Mouse (Mus musculus): ENCODE results near the gene Isca2. TPM values are rescaled to one million over a fixed set of nuclear protein-coding genes. Genes with fewer than 3 reads are reported as not detected.

Isca2 gene
- total and polyA plus RNA-seq, 3 experiments, result 52.3 to 198 (median 80.7) TPM

DNA sequence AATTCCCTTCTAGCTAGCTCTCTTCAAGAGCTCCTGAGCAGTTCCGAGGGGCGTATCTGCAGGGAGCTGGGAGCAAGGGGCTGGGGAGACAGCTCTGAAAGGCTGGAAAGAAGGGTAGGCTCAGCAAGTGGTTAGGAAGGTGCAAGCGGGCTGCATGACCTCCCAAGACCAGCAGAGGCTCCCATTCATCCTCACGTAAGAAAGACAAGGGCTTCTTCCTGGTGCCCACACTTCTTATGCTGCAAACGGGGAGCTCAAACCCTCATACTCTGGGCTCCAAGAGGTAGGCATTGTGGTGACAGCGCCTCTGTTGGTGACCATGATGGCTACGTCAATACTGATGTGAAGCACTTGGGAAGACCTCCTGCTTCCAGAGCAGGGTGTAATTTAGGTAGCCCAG is 40.7 kb downstream of the Isca2 start:
- Histone ChIP-seq H3K36me3 (replicated peaks) (no peaks in the 10 kb centered on the region), H3K4me1 (ENCODE audit: insufficient read depth, low read depth, low read length) (no peaks in the 10 kb centered on the region), H3K4me3 (ENCODE audit: low read depth, low read length) (no peak overlapping the region), H3K27me3 (ENCODE audit: insufficient read depth, low read length) (peaks cover 44% of the 10 kb centered on the region), H3K9me3 (replicated peaks) (0 out of 2 replicates have a peak, but pooled peaks cover 2% of the 10 kb centered on the region)
- DNase-seq (ENCODE audit: low spot score), result no peak
- no peak for ATAC-seq (ENCODE audit: extremely low read depth, insufficient number of reproducible peaks, low FRiP score, poor library complexity, severe bottlenecking)
- TF ChIP-seq TAL1 (conservative IDR thresholded peaks at IDR 0.05; ENCODE audit: low read depth, low read length) (no peak), GATA2 (IDR thresholded peaks at IDR 0.05; ENCODE audit: borderline replicate concordance, low read depth, low read length) (no peak)

GRCm38 (mm10) chr12:84814663-84815325 is 41.7 kb downstream of the Isca2 start:
- Histone ChIP-seq H3K9me3 (replicated peaks) (0 out of 2 replicates have a peak, but pooled peaks cover 2% of the 10 kb centered on the region), H3K36me3 (replicated peaks) (no peaks in the 10 kb centered on the region), H3K27me3 (ENCODE audit: insufficient read depth, low read length) (peaks cover 36% of the 10 kb centered on the region), H3K4me1 (ENCODE audit: insufficient read depth, low read depth, low read length) (no peaks in the 10 kb centered on the region), H3K4me3 (ENCODE audit: low read depth, low read length) (no peak overlapping the region)
- ATAC-seq (ENCODE audit: extremely low read depth, insufficient number of reproducible peaks, low FRiP score, poor library complexity, severe bottlenecking), result no peak
- TF ChIP-seq GATA1 (IDR thresholded peaks at IDR 0.05; ENCODE audit: borderline replicate concordance, low read length), result no peak
- TF ChIP-seq TAL1 (conservative IDR thresholded peaks at IDR 0.05; ENCODE audit: low read depth, low read length), result no peak
- TF ChIP-seq GATA2 (IDR thresholded peaks at IDR 0.05; ENCODE audit: borderline replicate concordance, low read depth, low read length), result no peak
- TF ChIP-seq CTCF (IDR thresholded peaks at IDR 0.05; ENCODE audit: low read depth, low read length), result no peak
- no peak for TF ChIP-seq POLR2AphosphoS5 (IDR thresholded peaks at IDR 0.05; ENCODE audit: insufficient replicate concordance, low read depth, low read length)
- DNase-seq (ENCODE audit: low spot score), result no peak

- H3K4me3 ChIP-seq (ENCODE audit: low read depth, low read length), result no peak overlapping the region
- DNase-seq (ENCODE audit: low spot score), result no peak
- H3K4me1 ChIP-seq (ENCODE audit: insufficient read depth, low read depth, low read length), result no peaks in the 10 kb centered on the region
- 0 out of 2 replicates have a peak, but pooled peaks cover 2% of the 10 kb centered on the region for H3K9me3 ChIP-seq (replicated peaks)
- ATAC-seq (ENCODE audit: extremely low read depth, insufficient number of reproducible peaks, low FRiP score, poor library complexity, severe bottlenecking), result no peak
- no peaks in the 10 kb centered on the region for H3K36me3 ChIP-seq (replicated peaks)
- TF ChIP-seq CTCF (IDR thresholded peaks at IDR 0.05; ENCODE audit: low read depth, low read length), result no peak
- TF ChIP-seq TAL1 (conservative IDR thresholded peaks at IDR 0.05; ENCODE audit: low read depth, low read length), result no peak
- TF ChIP-seq POLR2AphosphoS5 (IDR thresholded peaks at IDR 0.05; ENCODE audit: insufficient replicate concordance, low read depth, low read length), result no peak
- no peak for TF ChIP-seq GATA2 (IDR thresholded peaks at IDR 0.05; ENCODE audit: borderline replicate concordance, low read depth, low read length)
- TF ChIP-seq GATA1 (IDR thresholded peaks at IDR 0.05; ENCODE audit: borderline replicate concordance, low read length), result no peak
- H3K27me3 ChIP-seq (ENCODE audit: insufficient read depth, low read length), result peaks cover 46% of the 10 kb centered on the region
Observed at GRCm38 (mm10) chr12:84818496-84818895, 45.4 kb downstream of the Isca2 start.

GRCm38 (mm10) chr12:84819236-84820168 is 46.5 kb downstream of the Isca2 start:
- H3K27me3 ChIP-seq (ENCODE audit: insufficient read depth, low read length), result peaks cover 43% of the 10 kb centered on the region
- no peak overlapping the region for H3K4me3 ChIP-seq (ENCODE audit: low read depth, low read length)
- DNase-seq (ENCODE audit: low spot score) (no peak), ATAC-seq (ENCODE audit: extremely low read depth, insufficient number of reproducible peaks, low FRiP score, poor library complexity, severe bottlenecking) (no peak)
- H3K9me3 ChIP-seq (replicated peaks), result 0 out of 2 replicates have a peak, but pooled peaks cover 2% of the 10 kb centered on the region
- H3K4me1 ChIP-seq (ENCODE audit: insufficient read depth, low read depth, low read length), result no peaks in the 10 kb centered on the region
- TF ChIP-seq GATA2 (IDR thresholded peaks at IDR 0.05; ENCODE audit: borderline replicate concordance, low read depth, low read length), result no peak
- no peak for TF ChIP-seq CTCF (IDR thresholded peaks at IDR 0.05; ENCODE audit: low read depth, low read length)
- no peak for TF ChIP-seq GATA1 (IDR thresholded peaks at IDR 0.05; ENCODE audit: borderline replicate concordance, low read length)
- TF ChIP-seq TAL1 (conservative IDR thresholded peaks at IDR 0.05; ENCODE audit: low read depth, low read length), result no peak
- TF ChIP-seq POLR2AphosphoS5 (IDR thresholded peaks at IDR 0.05; ENCODE audit: insufficient replicate concordance, low read depth, low read length), result no peak
- no peaks in the 10 kb centered on the region for H3K36me3 ChIP-seq (replicated peaks)

- ATAC-seq (ENCODE audit: extremely low read depth, insufficient number of reproducible peaks, low FRiP score, poor library complexity, severe bottlenecking) (no peak), DNase-seq (ENCODE audit: low spot score) (no peak)
- Histone ChIP-seq H3K36me3 (replicated peaks) (no peaks in the 10 kb centered on the region), H3K27me3 (ENCODE audit: insufficient read depth, low read length) (peaks cover 47% of the 10 kb centered on the region), H3K9me3 (replicated peaks) (no peaks in the 10 kb centered on the region), H3K4me3 (ENCODE audit: low read depth, low read length) (no peak overlapping the region), H3K4me1 (ENCODE audit: insufficient read depth, low read depth, low read length) (no peaks in the 10 kb centered on the region)
- no peak for TF ChIP-seq POLR2AphosphoS5 (IDR thresholded peaks at IDR 0.05; ENCODE audit: insufficient replicate concordance, low read depth, low read length)
- no peak for TF ChIP-seq CTCF (IDR thresholded peaks at IDR 0.05; ENCODE audit: low read depth, low read length)
- no peak for TF ChIP-seq TAL1 (conservative IDR thresholded peaks at IDR 0.05; ENCODE audit: low read depth, low read length)
- TF ChIP-seq GATA2 (IDR thresholded peaks at IDR 0.05; ENCODE audit: borderline replicate concordance, low read depth, low read length), result no peak
- no peak for TF ChIP-seq GATA1 (IDR thresholded peaks at IDR 0.05; ENCODE audit: borderline replicate concordance, low read length)
Observed at GRCm38 (mm10) chr12:84823601-84824000, 50.5 kb downstream of the Isca2 start.

DNA sequence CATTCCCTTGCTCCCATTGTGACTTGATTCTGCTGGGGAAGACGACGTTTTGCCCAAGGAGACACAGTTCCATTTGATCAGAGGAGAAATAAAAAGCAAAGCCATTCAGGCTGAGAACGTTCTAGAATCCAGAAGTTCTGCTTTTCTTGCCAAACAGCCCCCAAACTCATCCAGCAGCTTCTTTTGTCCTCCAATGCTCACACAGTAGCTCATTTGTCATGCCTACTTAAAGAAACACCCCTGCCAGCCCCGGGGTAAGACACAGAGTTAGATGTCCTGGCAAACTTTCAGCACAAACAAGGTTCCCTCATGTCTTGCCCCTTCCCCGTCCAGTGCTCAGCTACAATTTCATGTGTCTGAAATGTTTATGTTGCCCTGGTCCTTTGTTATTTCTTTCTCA is 51.2 kb downstream of the Isca2 start:
- DNase-seq (ENCODE audit: low spot score) (no peak), ATAC-seq (ENCODE audit: extremely low read depth, insufficient number of reproducible peaks, low FRiP score, poor library complexity, severe bottlenecking) (no peak)
- no peak for TF ChIP-seq GATA1 (IDR thresholded peaks at IDR 0.05; ENCODE audit: borderline replicate concordance, low read length)
- TF ChIP-seq CTCF (IDR thresholded peaks at IDR 0.05; ENCODE audit: low read depth, low read length), result no peak
- no peak for TF ChIP-seq POLR2AphosphoS5 (IDR thresholded peaks at IDR 0.05; ENCODE audit: insufficient replicate concordance, low read depth, low read length)
- no peak for TF ChIP-seq GATA2 (IDR thresholded peaks at IDR 0.05; ENCODE audit: borderline replicate concordance, low read depth, low read length)
- TF ChIP-seq TAL1 (conservative IDR thresholded peaks at IDR 0.05; ENCODE audit: low read depth, low read length), result no peak
- Histone ChIP-seq H3K27me3 (ENCODE audit: insufficient read depth, low read length) (peaks cover 52% of the 10 kb centered on the region), H3K4me3 (ENCODE audit: low read depth, low read length) (no peak overlapping the region), H3K9me3 (replicated peaks) (no peaks in the 10 kb centered on the region), H3K36me3 (replicated peaks) (no peaks in the 10 kb centered on the region), H3K4me1 (ENCODE audit: insufficient read depth, low read depth, low read length) (no peaks in the 10 kb centered on the region)

Other genes starting within 250 kb of the Isca2 start
- gene Vsx2, start 203.5 kb upstream of the Isca2 start, total RNA-seq (2014; fragmentation: Nextera tagmentation), result not detected in 2 replicates
- 0.05 and 0.06 TPM in 2 replicates for gene Vsx2, start 203.5 kb upstream of the Isca2 start, total RNA-seq (2017)
- not detected in 2 replicates for gene Vsx2, start 203.5 kb upstream of the Isca2 start, polyA plus RNA-seq (2012)
- 11.9 and 31.2 TPM in 2 replicates for gene Abcd4, start 155.8 kb upstream of the Isca2 start, total RNA-seq (2014; fragmentation: Nextera tagmentation)
- 8.7 TPM in 2 replicates for gene Abcd4, start 155.8 kb upstream of the Isca2 start, total RNA-seq (2017)
- 2.9 and 5.3 TPM in 2 replicates for gene Abcd4, start 155.8 kb upstream of the Isca2 start, polyA plus RNA-seq (2012)
- not detected in 2 replicates for gene Vrtn, start 132.2 kb upstream of the Isca2 start, total RNA-seq (2014; fragmentation: Nextera tagmentation)
- 0.05 TPM in 1 of 2 replicates, not detected in the other for gene Vrtn, start 132.2 kb upstream of the Isca2 start, total RNA-seq (2017)
- gene Vrtn, start 132.2 kb upstream of the Isca2 start, polyA plus RNA-seq (2012), result not detected in 2 replicates
- not detected in 2 replicates for gene Syndig1l, start 74.4 kb upstream of the Isca2 start, total RNA-seq (2014; fragmentation: Nextera tagmentation)
- gene Syndig1l, start 74.4 kb upstream of the Isca2 start, total RNA-seq (2017), result 0.05 TPM in 1 of 2 replicates, not detected in the other
- not detected in 2 replicates for gene Syndig1l, start 74.4 kb upstream of the Isca2 start, polyA plus RNA-seq (2012)
- 43.2 and 52.9 TPM in 2 replicates for gene Npc2, start 99 bp upstream of the Isca2 start, total RNA-seq (2014; fragmentation: Nextera tagmentation)
- 109 and 110 TPM in 2 replicates for gene Npc2, start 99 bp upstream of the Isca2 start, total RNA-seq (2017)
- 137 and 219 TPM in 2 replicates for gene Npc2, start 99 bp upstream of the Isca2 start, polyA plus RNA-seq (2012)
- not detected in 2 replicates for gene Ltbp2, start 103.3 kb downstream of the Isca2 start, total RNA-seq (2014; fragmentation: Nextera tagmentation)
- gene Ltbp2, start 103.3 kb downstream of the Isca2 start, total RNA-seq (2017), result under 0.01 and 0.44 TPM in 2 replicates
- gene Ltbp2, start 103.3 kb downstream of the Isca2 start, polyA plus RNA-seq (2012), result not detected in 2 replicates
- gene Fcf1, start 197.6 kb downstream of the Isca2 start, total RNA-seq (2014; fragmentation: Nextera tagmentation), result 81.6 and 91.3 TPM in 2 replicates
- 236 and 288 TPM in 2 replicates for gene Fcf1, start 197.6 kb downstream of the Isca2 start, total RNA-seq (2017)
- gene Fcf1, start 197.6 kb downstream of the Isca2 start, polyA plus RNA-seq (2012), result 20.8 and 30.0 TPM in 2 replicates
- gene Arel1, start 197.6 kb downstream of the Isca2 start, total RNA-seq (2014; fragmentation: Nextera tagmentation), result 125 and 130 TPM in 2 replicates
- 122 and 124 TPM in 2 replicates for gene Arel1, start 197.6 kb downstream of the Isca2 start, total RNA-seq (2017)
- gene Arel1, start 197.6 kb downstream of the Isca2 start, polyA plus RNA-seq (2012), result 7.4 and 12.7 TPM in 2 replicates
- gene Ylpm1, start 223.1 kb downstream of the Isca2 start, total RNA-seq (2014; fragmentation: Nextera tagmentation), result 148 and 153 TPM in 2 replicates
- 60.8 and 61.7 TPM in 2 replicates for gene Ylpm1, start 223.1 kb downstream of the Isca2 start, total RNA-seq (2017)
- 65.5 and 77.0 TPM in 2 replicates for gene Ylpm1, start 223.1 kb downstream of the Isca2 start, polyA plus RNA-seq (2012)

All from G1E (cell line).